Mouse (Mus musculus) thymus, adult 2 months (tissue): Measurements from ENCODE around the gene Zfp444.

Source experiments
- CTCF ChIP-seq: fragments of 200-500 bp; IDR thresholded peaks from 2 replicates; pipeline ENCODE4 v1.5.1; 2012; ENCODE audit warnings: mild to moderate bottlenecking, control low read depth, low read length, moderate library complexity, borderline replicate concordance; ENCODE audit not compliant: control insufficient read depth, poor library complexity, insufficient read depth; ENCODE audit errors: extremely low read depth
- POLR2A ChIP-seq: fragments of 200-500 bp; IDR thresholded peaks from 2 replicates; pipeline ENCODE4 v1.6.1; 2012; ENCODE audit warnings: mild to moderate bottlenecking, low read length, control low read depth, moderate library complexity; ENCODE audit not compliant: control insufficient read depth, poor library complexity, insufficient read depth; ENCODE audit errors: extremely low read depth

DNA sequence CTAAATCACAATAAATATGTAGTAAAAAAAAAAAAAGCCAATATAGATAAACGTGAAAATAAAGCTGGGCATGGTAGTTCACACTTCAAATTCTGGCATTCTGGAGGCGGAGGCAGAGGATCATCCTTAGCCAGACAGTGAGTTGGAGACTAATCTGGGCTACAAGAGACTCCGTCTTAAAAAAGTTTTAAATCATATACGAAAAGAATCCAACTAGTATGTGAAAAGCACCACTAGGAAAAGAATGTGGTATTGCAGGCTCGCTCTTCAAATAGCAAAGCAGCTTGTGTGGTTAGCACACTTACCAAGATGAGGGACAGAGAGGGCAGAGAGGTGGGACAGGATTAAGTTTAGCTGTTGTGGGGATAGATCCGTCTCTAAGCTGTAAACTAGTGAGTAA, 1.2 kb upstream of the Zfp444 start:
- TF ChIP-seq POLR2A, result no peak
- no peak for TF ChIP-seq CTCF
